Mouse (Mus musculus): ENCODE results near the gene Rsph9. TPM values are rescaled to one million over a fixed set of nuclear protein-coding genes. Genes with fewer than 3 reads are reported as not detected.
A peak's percentile ranks its signal among the peaks of the same experiment; 100 is the strongest.

Rsph9 gene
- polyA plus RNA-seq, 1 experiment, result 37.2 TPM

DNA sequence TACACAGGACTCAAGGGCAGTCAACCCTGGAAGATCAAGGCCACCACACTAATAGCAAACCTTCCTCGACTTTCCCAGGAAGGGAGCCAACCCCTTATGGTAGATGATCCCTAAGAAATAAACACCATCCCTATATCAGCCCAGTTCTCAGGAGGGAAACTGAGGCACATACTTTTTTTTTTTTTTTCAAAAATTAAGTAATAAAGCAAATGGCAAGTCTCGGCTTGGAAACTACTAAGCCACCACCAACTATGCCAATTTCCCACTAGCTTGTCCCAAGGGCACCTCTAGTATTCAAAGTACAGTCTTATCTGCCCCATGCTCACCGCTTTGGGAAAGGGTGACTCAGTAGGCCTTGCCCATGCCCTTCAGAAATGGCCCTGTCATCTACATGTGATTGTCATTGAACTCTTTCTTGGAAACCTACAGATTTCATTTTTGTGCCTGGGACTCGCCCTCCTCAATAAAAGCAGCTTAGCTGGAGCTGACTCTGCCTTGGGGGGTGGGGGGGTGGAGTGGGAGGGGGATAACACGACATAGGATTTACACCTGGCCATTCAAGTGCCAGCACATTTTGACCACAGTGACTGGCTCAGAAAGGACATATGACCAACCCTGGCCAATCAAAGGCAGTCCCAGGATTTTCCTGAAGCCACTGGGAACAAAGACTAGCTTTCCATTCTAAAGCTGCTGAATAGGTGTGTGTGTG is 68.3 kb downstream of the Rsph9 start:
- DNase-seq, result no peak
- Histone ChIP-seq H3K4me1 (ENCODE audit: control insufficient read depth, insufficient read depth, low read length) (no peaks in the 10 kb centered on the region), H3K27ac (ENCODE audit: insufficient read depth, low read depth, low read length) (no peak overlapping the region), H3K36me3 (ENCODE audit: control insufficient read depth, insufficient read depth, low read length) (no peaks in the 10 kb centered on the region), H3K27me3 (replicated peaks; ENCODE audit: control insufficient read depth, insufficient read depth, low read length) (no peaks in the 10 kb centered on the region), H3K4me3 (ENCODE audit: insufficient read depth, low read depth, low read length) (no peak overlapping the region)
- TF ChIP-seq CTCF (conservative IDR thresholded peaks at IDR 0.05; ENCODE audit: insufficient read depth, insufficient read length, low read depth, low read length) (no peak), POLR2A (IDR thresholded peaks at IDR 0.05; ENCODE audit: low read depth, low read length) (no peak)
- WGBS, result 69% methylated on average over 5 of the region's 5 CpGs

DNA sequence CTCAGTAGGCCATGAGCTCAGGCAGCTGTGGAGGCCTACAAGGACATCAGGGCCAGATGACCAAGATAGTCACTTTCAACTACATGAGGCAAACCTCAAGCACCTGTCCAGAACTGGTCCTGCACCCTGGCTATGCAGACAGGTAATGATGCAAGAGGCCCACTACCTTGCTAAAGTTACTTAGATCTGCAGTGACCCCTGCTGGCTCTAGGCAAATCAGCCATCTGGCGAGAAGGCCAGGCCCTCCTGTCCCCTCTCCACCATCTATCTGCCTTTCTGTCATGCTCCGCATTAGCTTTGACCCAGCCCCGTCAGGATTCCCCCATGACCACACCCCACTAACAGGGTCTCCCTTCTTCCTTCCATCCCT is 68.9 kb downstream of the Rsph9 start:
- DNase-seq, result peak; percentile 37
- WGBS, result 77% methylated on average over 3 of the region's 3 CpGs
- TF ChIP-seq CTCF (conservative IDR thresholded peaks at IDR 0.05; ENCODE audit: insufficient read depth, insufficient read length, low read depth, low read length) (peak; percentile 70), POLR2A (IDR thresholded peaks at IDR 0.05; ENCODE audit: low read depth, low read length) (no peak)
- Histone ChIP-seq H3K36me3 (ENCODE audit: control insufficient read depth, insufficient read depth, low read length) (no peaks in the 10 kb centered on the region), H3K27ac (ENCODE audit: insufficient read depth, low read depth, low read length) (no peak overlapping the region), H3K27me3 (replicated peaks; ENCODE audit: control insufficient read depth, insufficient read depth, low read length) (no peaks in the 10 kb centered on the region), H3K4me1 (ENCODE audit: control insufficient read depth, insufficient read depth, low read length) (no peaks in the 10 kb centered on the region), H3K4me3 (ENCODE audit: insufficient read depth, low read depth, low read length) (no peak overlapping the region)

DNA sequence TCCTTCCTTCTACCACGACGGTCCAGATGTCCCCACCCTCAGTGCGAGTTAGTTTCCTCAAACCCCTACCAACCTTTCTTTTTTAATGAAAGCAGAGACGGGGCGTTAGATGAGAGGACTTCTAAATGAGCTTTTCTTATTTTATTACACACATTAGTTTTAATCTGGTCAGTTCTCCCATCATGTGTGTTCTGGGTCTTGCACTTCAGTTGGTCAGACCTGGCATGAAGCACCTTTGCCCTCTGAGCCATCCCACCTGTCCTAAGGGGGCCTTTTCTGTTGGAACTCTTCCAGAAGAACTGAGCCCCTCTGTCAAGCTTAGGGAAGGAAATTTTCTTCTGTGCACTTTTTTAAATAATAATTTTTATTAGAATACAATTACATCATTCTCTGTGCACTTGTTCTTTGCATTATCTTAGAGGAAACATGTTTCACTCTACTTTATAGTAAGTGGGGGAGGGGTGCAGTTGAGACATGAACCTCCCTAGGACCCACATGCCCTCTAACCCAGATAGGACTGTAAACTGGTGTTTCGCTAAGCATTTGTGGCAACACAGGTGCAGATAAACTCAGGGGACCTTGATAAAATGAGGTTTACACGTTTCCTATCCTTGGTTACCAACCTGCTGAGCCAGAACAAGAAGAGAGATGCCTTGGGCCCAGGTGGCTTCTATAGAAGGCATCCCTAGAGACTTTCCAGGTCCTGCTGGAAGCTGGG is 69.5 kb downstream of the Rsph9 start:
- TF ChIP-seq CTCF (conservative IDR thresholded peaks at IDR 0.05; ENCODE audit: insufficient read depth, insufficient read length, low read depth, low read length), result no peak
- no peak for TF ChIP-seq POLR2A (IDR thresholded peaks at IDR 0.05; ENCODE audit: low read depth, low read length)
- H3K27me3 ChIP-seq (replicated peaks; ENCODE audit: control insufficient read depth, insufficient read depth, low read length), result no peaks in the 10 kb centered on the region
- H3K36me3 ChIP-seq (ENCODE audit: control insufficient read depth, insufficient read depth, low read length), result no peaks in the 10 kb centered on the region
- H3K27ac ChIP-seq (ENCODE audit: insufficient read depth, low read depth, low read length), result no peak overlapping the region
- H3K4me1 ChIP-seq (ENCODE audit: control insufficient read depth, insufficient read depth, low read length), result no peaks in the 10 kb centered on the region
- WGBS, result 43% methylated on average over 7 of the region's 7 CpGs
- no peak overlapping the region for H3K4me3 ChIP-seq (ENCODE audit: insufficient read depth, low read depth, low read length)
- DNase-seq, result no peak

DNA sequence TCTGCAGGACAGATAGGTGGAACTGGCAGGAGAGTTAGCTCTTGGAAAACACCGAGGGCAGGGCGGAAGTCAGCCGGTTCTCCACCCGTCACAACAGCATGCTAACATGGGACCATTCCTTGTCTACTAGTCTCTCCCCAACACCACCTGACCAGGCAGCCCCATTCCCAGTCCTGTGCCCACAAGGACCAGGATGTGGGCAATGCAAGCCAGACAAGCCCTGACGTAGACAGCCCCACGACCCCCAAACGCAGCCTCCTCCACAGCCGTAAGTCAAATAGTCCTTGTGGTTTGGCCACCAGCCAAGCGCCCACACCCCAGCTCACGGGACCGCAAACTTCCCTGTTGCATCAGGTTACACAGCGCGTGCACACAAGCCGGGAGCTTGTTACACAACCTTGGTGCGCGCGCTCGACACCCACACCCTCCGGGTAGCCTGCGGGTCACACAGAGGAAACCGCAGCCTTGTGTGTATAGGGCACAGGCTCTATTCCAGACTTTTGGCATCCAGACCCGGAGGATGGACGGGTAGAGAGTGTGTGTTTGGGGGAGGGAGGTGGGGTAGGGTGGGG is 70.2 kb downstream of the Rsph9 start:
- no peaks in the 10 kb centered on the region for H3K4me1 ChIP-seq (ENCODE audit: control insufficient read depth, insufficient read depth, low read length)
- no peaks in the 10 kb centered on the region for H3K27me3 ChIP-seq (replicated peaks; ENCODE audit: control insufficient read depth, insufficient read depth, low read length)
- TF ChIP-seq POLR2A (IDR thresholded peaks at IDR 0.05; ENCODE audit: low read depth, low read length), result no peak
- TF ChIP-seq CTCF (conservative IDR thresholded peaks at IDR 0.05; ENCODE audit: insufficient read depth, insufficient read length, low read depth, low read length), result no peak
- WGBS, result 8% methylated on average over 23 of the region's 23 CpGs
- H3K4me3 ChIP-seq (ENCODE audit: insufficient read depth, low read depth, low read length), result no peak overlapping the region
- DNase-seq, result peak; percentile 68
- H3K36me3 ChIP-seq (ENCODE audit: control insufficient read depth, insufficient read depth, low read length), result no peaks in the 10 kb centered on the region
- H3K27ac ChIP-seq (ENCODE audit: insufficient read depth, low read depth, low read length), result no peak overlapping the region

Other genes with a start within 250 kb of the Rsph9 start
- gene Vegfa, start 111.8 kb downstream of the Rsph9 start, polyA plus RNA-seq (2012; rRNA removed), result 336 and 398 TPM in 2 replicates
- 94.6 and 120 TPM in 2 replicates for gene Mrps18a, start 33.2 kb downstream of the Rsph9 start, polyA plus RNA-seq (2012; rRNA removed)
- 17.3 and 19.2 TPM in 2 replicates for gene Mad2l1bp, start 9.3 kb upstream of the Rsph9 start, polyA plus RNA-seq (2012; rRNA removed)
- gene Gtpbp2, start 16.8 kb upstream of the Rsph9 start, polyA plus RNA-seq (2012; rRNA removed), result 69.7 and 80.4 TPM in 2 replicates
- 3.8 and 4.0 TPM in 2 replicates for gene Polh, start 58.4 kb upstream of the Rsph9 start, polyA plus RNA-seq (2012; rRNA removed)
- 18.5 and 20.5 TPM in 2 replicates for gene Xpo5, start 58.6 kb upstream of the Rsph9 start, polyA plus RNA-seq (2012; rRNA removed)
- 63.0 and 70.7 TPM in 2 replicates for gene Polr1c, start 103.8 kb upstream of the Rsph9 start, polyA plus RNA-seq (2012; rRNA removed)
- gene Yipf3, start 103.9 kb upstream of the Rsph9 start, polyA plus RNA-seq (2012; rRNA removed), result 246 and 292 TPM in 2 replicates
- 1.1 and 1.4 TPM in 2 replicates for gene Lrrc73, start 109.3 kb upstream of the Rsph9 start, polyA plus RNA-seq (2012; rRNA removed)
- gene Tjap1, start 138.8 kb upstream of the Rsph9 start, polyA plus RNA-seq (2012; rRNA removed), result 23.1 and 29.7 TPM in 2 replicates
- 0.61 and 1.1 TPM in 2 replicates for gene Dlk2, start 153.2 kb upstream of the Rsph9 start, polyA plus RNA-seq (2012; rRNA removed)
- 16.8 and 27.8 TPM in 2 replicates for gene Abcc10, start 184.1 kb upstream of the Rsph9 start, polyA plus RNA-seq (2012; rRNA removed)
- 11.8 and 14.3 TPM in 2 replicates for gene Zfp318, start 239.5 kb upstream of the Rsph9 start, polyA plus RNA-seq (2012; rRNA removed)

Data from kidney, adult 2 months (tissue).